Mouse (Mus musculus) neural tube, embryonic 15.5 days (tissue): ENCODE data around the gene Mroh2a. TPM values are rescaled to one million over a fixed set of nuclear protein-coding genes. Genes with fewer than 3 reads are reported as not detected.

Experiments
- ATAC-seq: fragments of 200-750 bp; cut with Nextera tagmentation; 2 replicates; pipeline ENCODE4 v1.8.0; 2017; ENCODE audit warnings: mild to moderate bottlenecking, moderate TSS enrichment, moderate library complexity; ENCODE audit not compliant: low FRiP score
- H3K27ac ChIP-seq: fragments of 300-500 bp; sonication (generic); replicated peaks from 2 replicates; pipeline ENCODE4 v1.5.1; 2015; ENCODE audit warnings: mild to moderate bottlenecking, inconsistent platforms
- H3K27me3 ChIP-seq: fragments of 300-500 bp; sonication (generic); replicated peaks from 2 replicates; pipeline ENCODE4 v1.6.1; 2015; ENCODE audit warnings: inconsistent platforms
- H3K36me3 ChIP-seq: fragments of 300-500 bp; sonication (generic); 2 replicates; pipeline ENCODE4 v1.6.1; 2015; ENCODE audit warnings: inconsistent platforms
- H3K4me1 ChIP-seq: fragments of 300-500 bp; sonication (generic); 2 replicates; pipeline ENCODE4 v1.6.1; 2015; ENCODE audit warnings: inconsistent platforms
- H3K4me2 ChIP-seq: fragments of 300-500 bp; sonication (generic); 2 replicates; pipeline ENCODE4 v1.6.1; 2015; ENCODE audit warnings: inconsistent platforms, mild to moderate bottlenecking, moderate library complexity
- H3K4me3 ChIP-seq: fragments of 300-500 bp; sonication (generic); replicated peaks from 2 replicates; pipeline ENCODE4 v1.5.1; 2015; ENCODE audit warnings: mild to moderate bottlenecking, inconsistent platforms
- H3K9ac ChIP-seq: fragments of 300-500 bp; sonication (generic); replicated peaks from 2 replicates; pipeline ENCODE4 v1.6.1; 2015; ENCODE audit warnings: mild to moderate bottlenecking, inconsistent platforms
- H3K9me3 ChIP-seq: fragments of 300-500 bp; sonication (generic); replicated peaks from 2 replicates; pipeline ENCODE4 v1.6.1; 2016; ENCODE audit warnings: inconsistent platforms
- WGBS: fragments of 180-500 bp; shearing (Covaris S2); methylation state at CpG from one replicate; pipeline ENCODE4 v1.1.7; 2015; ENCODE audit warnings: mixed read lengths; 5-methylcytosine and 5-hydroxymethylcytosine counted together
- polyA plus RNA-seq: library from polyadenylated mRNA; unstranded; fragments of >200 nt; fragmentation: Nextera tagmentation; extraction: Ambion mirVana; gene quantifications from 2 replicates; pipeline ENCODE4 v1.2.1, GENCODE M21; 2015

Mroh2a gene
- polyA plus RNA-seq, 1 experiment from 2014 or later = 0.69 TPM

GRCm38 (mm10) chr1:88262961-88263360 lies 36.2 kb downstream of the Mroh2a start:
- Histone ChIP-seq H3K9me3 (no peaks in the 10 kb centered on the region), H3K27me3 (no peaks in the 10 kb centered on the region), H3K4me2 (no peak overlapping the region), H3K4me1 (peaks cover 6% of the 10 kb centered on the region), H3K36me3 (peaks cover 79% of the 10 kb centered on the region), H3K27ac (no peak overlapping the region), H3K9ac (no peak overlapping the region), H3K4me3 (no peak overlapping the region)
- no peak for ATAC-seq
- 75% methylated on average over 6 of the region's 6 CpGs for WGBS

- no peak for ATAC-seq
- Histone ChIP-seq H3K27me3 (no peaks in the 10 kb centered on the region), H3K4me3 (no peak overlapping the region), H3K36me3 (peaks cover 87% of the 10 kb centered on the region), H3K4me1 (peaks cover 6% of the 10 kb centered on the region), H3K4me2 (no peak overlapping the region), H3K9ac (no peak overlapping the region), H3K27ac (no peak overlapping the region), H3K9me3 (no peaks in the 10 kb centered on the region)
- WGBS = 92% methylated on average over 5 of the region's 5 CpGs
Observed at GRCm38 (mm10) chr1:88263778-88264177, 37.0 kb downstream of the Mroh2a start.

GRCm38 (mm10) chr1:88264237-88264868 lies 37.6 kb downstream of the Mroh2a start:
- Histone ChIP-seq H3K27ac (no peak overlapping the region), H3K4me3 (no peak overlapping the region)
- WGBS = 93% methylated on average over 7 of the region's 7 CpGs

GRCm38 (mm10) chr1:88264869-88265240 lies 38.1 kb downstream of the Mroh2a start:
- no peaks in the 10 kb centered on the region for H3K9me3 ChIP-seq
- no peaks in the 10 kb centered on the region for H3K27me3 ChIP-seq
- no peak overlapping the region for H3K4me3 ChIP-seq
- no peak overlapping the region for H3K4me2 ChIP-seq
- H3K4me1 ChIP-seq = no peaks in the 10 kb centered on the region; the same call in 1 of the 2 replicates
- 79% methylated on average over 4 of the region's 4 CpGs for WGBS
- peaks cover 97% of the 10 kb centered on the region for H3K36me3 ChIP-seq
- H3K9ac ChIP-seq = no peak overlapping the region
- no peak overlapping the region for H3K27ac ChIP-seq
- ATAC-seq = no peak

More at GRCm38 (mm10) chr1:88264237-88264868, 37.6 kb downstream of the Mroh2a start:
- H3K27me3 ChIP-seq = no peaks in the 10 kb centered on the region
- no peaks in the 10 kb centered on the region for H3K9me3 ChIP-seq
- H3K36me3 ChIP-seq = peaks cover 93% of the 10 kb centered on the region
- peaks cover 4% of the 10 kb centered on the region for H3K4me1 ChIP-seq
- H3K4me2 ChIP-seq = no peak overlapping the region
- no peak overlapping the region for H3K9ac ChIP-seq
- ATAC-seq = no peak

GRCm38 (mm10) chr1:88266123-88266522 lies 39.3 kb downstream of the Mroh2a start:
- H3K36me3 ChIP-seq = peaks cover 89% of the 10 kb centered on the region
- no peak overlapping the region for H3K9ac ChIP-seq
- WGBS = 89% methylated on average over 13 of the region's 13 CpGs
- no peaks in the 10 kb centered on the region for H3K27me3 ChIP-seq
- H3K9me3 ChIP-seq = no peaks in the 10 kb centered on the region
- no peak overlapping the region for H3K4me3 ChIP-seq
- H3K27ac ChIP-seq = no peak overlapping the region
- no peak for ATAC-seq
- H3K4me2 ChIP-seq = no peak overlapping the region
- H3K4me1 ChIP-seq = no peaks in the 10 kb centered on the region; the same call in 1 of the 2 replicates

GRCm38 (mm10) chr1:88267489-88267888 lies 40.7 kb downstream of the Mroh2a start:
- no peak overlapping the region for H3K4me3 ChIP-seq
- no peaks in the 10 kb centered on the region for H3K9me3 ChIP-seq
- H3K36me3 ChIP-seq = peaks cover 81% of the 10 kb centered on the region
- no peak overlapping the region for H3K4me2 ChIP-seq
- ATAC-seq = no peak
- no peaks in the 10 kb centered on the region; the same call in 1 of the 2 replicates for H3K4me1 ChIP-seq
- WGBS = 96% methylated on average over 6 of the region's 6 CpGs
- no peak overlapping the region for H3K27ac ChIP-seq
- no peak overlapping the region for H3K9ac ChIP-seq
- H3K27me3 ChIP-seq = no peaks in the 10 kb centered on the region

GRCm38 (mm10) chr1:88268070-88268469 lies 41.3 kb downstream of the Mroh2a start:
- Histone ChIP-seq H3K27ac (no peak overlapping the region), H3K4me2 (no peak overlapping the region)
- WGBS = 89% methylated on average over 6 of the region's 6 CpGs

GRCm38 (mm10) chr1:88269539-88270309 lies 42.9 kb downstream of the Mroh2a start:
- Histone ChIP-seq H3K4me1 (no peaks in the 10 kb centered on the region), H3K4me2 (no peak overlapping the region), H3K9me3 (no peaks in the 10 kb centered on the region), H3K4me3 (no peak overlapping the region), H3K27me3 (no peaks in the 10 kb centered on the region), H3K36me3 (peaks cover 78% of the 10 kb centered on the region), H3K27ac (no peak overlapping the region), H3K9ac (no peak overlapping the region)
- WGBS = 89% methylated on average over 12 of the region's 12 CpGs
- ATAC-seq = no peak

More at GRCm38 (mm10) chr1:88268070-88268469, 41.3 kb downstream of the Mroh2a start:
- H3K9me3 ChIP-seq = no peaks in the 10 kb centered on the region
- H3K9ac ChIP-seq = no peak overlapping the region
- H3K36me3 ChIP-seq = peaks cover 80% of the 10 kb centered on the region
- no peak overlapping the region for H3K4me3 ChIP-seq
- no peaks in the 10 kb centered on the region for H3K4me1 ChIP-seq
- H3K27me3 ChIP-seq = no peaks in the 10 kb centered on the region
- no peak for ATAC-seq

- peaks cover 51% of the 10 kb centered on the region for H3K36me3 ChIP-seq
- 64% methylated on average over 4 of the region's 4 CpGs for WGBS
- H3K9me3 ChIP-seq = no peaks in the 10 kb centered on the region
- peaks cover 24% of the 10 kb centered on the region for H3K4me1 ChIP-seq
- H3K9ac ChIP-seq = no peak overlapping the region
- no peak overlapping the region for H3K27ac ChIP-seq
- H3K4me3 ChIP-seq = no peak overlapping the region
- ATAC-seq = no peak
- H3K27me3 ChIP-seq = no peaks in the 10 kb centered on the region
- H3K4me2 ChIP-seq = no peak overlapping the region
Observed at GRCm38 (mm10) chr1:88272851-88273250, 46.1 kb downstream of the Mroh2a start.

- no peak for ATAC-seq
- Histone ChIP-seq H3K4me3 (no peak overlapping the region), H3K9me3 (no peaks in the 10 kb centered on the region), H3K4me1 (peaks cover 28% of the 10 kb centered on the region), H3K4me2 (no peak overlapping the region), H3K36me3 (peaks cover 46% of the 10 kb centered on the region), H3K9ac (no peak overlapping the region), H3K27ac (no peak overlapping the region), H3K27me3 (no peaks in the 10 kb centered on the region)
- 94% methylated on average over 3 of the region's 3 CpGs for WGBS
Observed at GRCm38 (mm10) chr1:88273326-88273725, 46.5 kb downstream of the Mroh2a start.

- Histone ChIP-seq H3K36me3 (peaks cover 41% of the 10 kb centered on the region), H3K9ac (no peak overlapping the region), H3K4me2 (no peak overlapping the region), H3K27me3 (no peaks in the 10 kb centered on the region), H3K27ac (no peak overlapping the region), H3K9me3 (no peaks in the 10 kb centered on the region), H3K4me1 (peaks cover 28% of the 10 kb centered on the region), H3K4me3 (no peak overlapping the region)
- 88% methylated on average over 4 of the region's 4 CpGs for WGBS
- no peak for ATAC-seq
Observed at GRCm38 (mm10) chr1:88273832-88274231, 47.0 kb downstream of the Mroh2a start.
